Mouse (Mus musculus) testis, adult 2 months (tissue): ENCODE results near the gene Htt.
"Not testable (repeated sequence)": the region's sequence is repeated elsewhere in the genome, so short reads cannot be mapped to it uniquely, and the experiment has no call there.

Source experiments
- CTCF ChIP-seq: fragments of 200-500 bp; IDR thresholded peaks from 2 replicates; pipeline ENCODE4 v1.5.1; 2012; ENCODE audit warnings: low read depth, mild to moderate bottlenecking, inconsistent platforms, low read length, moderate library complexity; ENCODE audit not compliant: control insufficient read depth, insufficient read depth, insufficient replicate concordance
- POLR2A ChIP-seq: fragments of 200-500 bp; IDR thresholded peaks from 2 replicates; pipeline ENCODE4 v1.6.1; 2012; ENCODE audit warnings: low read depth, mild to moderate bottlenecking, inconsistent platforms, low read length, moderate library complexity; ENCODE audit not compliant: control insufficient read depth

GRCm38 (mm10) chr5:34714371-34714770, 47.2 kb upstream of the Htt start:
- TF ChIP-seq CTCF, POLR2A: not testable (repeated sequence)
